Mouse (Mus musculus): ENCODE measurements around the gene BC005561.
"Not testable (repeated sequence)": the region's sequence is repeated elsewhere in the genome, so short reads cannot be mapped to it uniquely, and the experiment has no call there.

The BC005561 gene

GRCm38 (mm10) chr5:104508195-104508891 is at the start of gene BC005561:
TSS of gene BC005561 (plus strand) at chr5:104508352.
- DNase-seq, result peak; percentile 85

GRCm38 (mm10) chr5:104458832-104459705 is 49.1 kb upstream of the BC005561 start, which contains the start of gene Pkd2:
TSS of gene Pkd2 (plus strand) at chr5:104459450.
- DNase-seq, result peak; percentile 66

GRCm38 (mm10) chr5:104459706-104460455 is 48.3 kb upstream of the BC005561 start:
- DNase-seq, result peak; percentile 71

GRCm38 (mm10) chr5:104460456-104460838 is 47.7 kb upstream of the BC005561 start:
- DNase-seq, result no peak

GRCm38 (mm10) chr5:104460856-104461255 is 47.3 kb upstream of the BC005561 start:
- DNase-seq, result no peak

- no peak for DNase-seq
Observed at GRCm38 (mm10) chr5:104465279-104465678, 42.9 kb upstream of the BC005561 start.

GRCm38 (mm10) chr5:104465731-104466130 is 42.4 kb upstream of the BC005561 start:
- DNase-seq, result peak; percentile 39

- DNase-seq, result no peak
Observed at GRCm38 (mm10) chr5:104466816-104467215, 41.3 kb upstream of the BC005561 start.

- no peak for DNase-seq
Observed at GRCm38 (mm10) chr5:104468586-104468985, 39.6 kb upstream of the BC005561 start.

GRCm38 (mm10) chr5:104470981-104471391 is 37.2 kb upstream of the BC005561 start:
- no peak for DNase-seq

GRCm38 (mm10) chr5:104472371-104472770 is 35.8 kb upstream of the BC005561 start:
- DNase-seq, result peak; percentile 50

- no peak for DNase-seq
Observed at GRCm38 (mm10) chr5:104480367-104480766, 27.8 kb upstream of the BC005561 start.

GRCm38 (mm10) chr5:104482856-104483255 is 25.3 kb upstream of the BC005561 start:
- no peak for DNase-seq

- DNase-seq, result no peak
Observed at GRCm38 (mm10) chr5:104491561-104491960, 16.6 kb upstream of the BC005561 start.

- DNase-seq, result no peak
Observed at GRCm38 (mm10) chr5:104504883-104505282, 3.3 kb upstream of the BC005561 start.

GRCm38 (mm10) chr5:104507829-104508194 is 340 bp upstream of the BC005561 start:
- DNase-seq, result no peak

- no peak for DNase-seq
Observed at GRCm38 (mm10) chr5:104511211-104511610, 3.1 kb downstream of the BC005561 start.

GRCm38 (mm10) chr5:104538612-104539011 is 30.5 kb downstream of the BC005561 start:
- DNase-seq, result no peak

GRCm38 (mm10) chr5:104539331-104539730 is 31.2 kb downstream of the BC005561 start:
- no peak for DNase-seq

- DNase-seq, result not testable (repeated sequence)
Observed at GRCm38 (mm10) chr5:104568079-104568478, 59.9 kb downstream of the BC005561 start.

- DNase-seq, result peak; percentile 66
Observed at GRCm38 (mm10) chr5:104570766-104571165, 62.6 kb downstream of the BC005561 start.

- DNase-seq, result peak; percentile 63
Observed at GRCm38 (mm10) chr5:104571282-104571921, 63.2 kb downstream of the BC005561 start.

Measured in right cerebral cortex, postnatal 4 days (tissue).